Mouse (Mus musculus) small intestine, adult 2 months (tissue): ENCODE data around the gene Vmn1r202.

Experiments
- CTCF ChIP-seq: fragments of 200-500 bp; IDR thresholded peaks from 2 replicates; pipeline ENCODE4 v1.5.1; 2012; ENCODE audit warnings: low read depth, mild to moderate bottlenecking, control low read depth, inconsistent platforms, low read length, moderate library complexity, mixed read lengths; ENCODE audit not compliant: insufficient replicate concordance, insufficient read length; ENCODE audit errors: extremely low read depth
- POLR2A ChIP-seq: fragments of 200-500 bp; IDR thresholded peaks from 2 replicates; pipeline ENCODE4 v1.6.1; 2012; ENCODE audit warnings: low read depth, mild to moderate bottlenecking, control low read depth, inconsistent platforms, low read length, moderate library complexity

GRCm38 (mm10) chr13:22455145-22455544, 50.0 kb downstream of the Vmn1r202 start:
- TF ChIP-seq POLR2A (no peak), CTCF (no peak)
